Mouse (Mus musculus): ENCODE results near the gene Hacd4.

DNA sequence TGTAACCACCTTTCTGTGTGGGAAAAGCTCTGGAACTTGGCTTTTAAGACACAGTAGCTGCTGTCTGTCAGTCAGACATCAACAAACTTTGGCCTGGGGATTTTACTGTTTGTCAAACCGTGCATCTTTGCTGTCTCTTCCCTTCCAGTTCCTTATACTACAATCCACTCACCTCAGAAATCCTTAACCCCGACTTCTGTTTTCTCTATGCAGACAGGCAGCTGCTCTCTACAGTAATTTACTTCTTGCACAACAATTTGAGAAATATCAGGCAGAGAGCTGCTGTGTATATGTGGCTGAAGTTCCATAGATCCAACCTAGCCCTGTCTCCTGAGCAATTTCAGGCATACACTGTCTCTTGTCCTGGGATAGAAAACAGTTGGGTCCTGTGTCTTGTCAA lies 32.8 kb upstream of the Hacd4 start:
- TF ChIP-seq CTCF (IDR thresholded peaks at IDR 0.05; ENCODE audit: control insufficient read depth, insufficient read depth, insufficient read length) (no peak), CEBPB (IDR thresholded peaks at IDR 0.05; ENCODE audit: low read depth) (no peak)

Data from C2C12 (cell line).